Mouse (Mus musculus) sigmoid colon, adult 10 weeks (tissue): Measurements from ENCODE around the gene Oip5. TPM values are rescaled to one million over a fixed set of nuclear protein-coding genes. Genes with fewer than 3 reads are reported as not detected.

ENCODE experiments used
- polyA plus RNA-seq: library from polyadenylated mRNA; stranded (reverse); fragments of 350-450 nt; fragmentation: Illumina TruSeq; extraction: RNeasy Lipid Tissue Mini Kit (QIAGEN cat#74804); gene quantifications from one replicate; pipeline ENCODE4 v1.2.3, GENCODE M21; 2014; ENCODE audit warnings: low read depth, low replicate concordance

Oip5 gene
- 9.4 TPM for polyA plus RNA-seq

DNA sequence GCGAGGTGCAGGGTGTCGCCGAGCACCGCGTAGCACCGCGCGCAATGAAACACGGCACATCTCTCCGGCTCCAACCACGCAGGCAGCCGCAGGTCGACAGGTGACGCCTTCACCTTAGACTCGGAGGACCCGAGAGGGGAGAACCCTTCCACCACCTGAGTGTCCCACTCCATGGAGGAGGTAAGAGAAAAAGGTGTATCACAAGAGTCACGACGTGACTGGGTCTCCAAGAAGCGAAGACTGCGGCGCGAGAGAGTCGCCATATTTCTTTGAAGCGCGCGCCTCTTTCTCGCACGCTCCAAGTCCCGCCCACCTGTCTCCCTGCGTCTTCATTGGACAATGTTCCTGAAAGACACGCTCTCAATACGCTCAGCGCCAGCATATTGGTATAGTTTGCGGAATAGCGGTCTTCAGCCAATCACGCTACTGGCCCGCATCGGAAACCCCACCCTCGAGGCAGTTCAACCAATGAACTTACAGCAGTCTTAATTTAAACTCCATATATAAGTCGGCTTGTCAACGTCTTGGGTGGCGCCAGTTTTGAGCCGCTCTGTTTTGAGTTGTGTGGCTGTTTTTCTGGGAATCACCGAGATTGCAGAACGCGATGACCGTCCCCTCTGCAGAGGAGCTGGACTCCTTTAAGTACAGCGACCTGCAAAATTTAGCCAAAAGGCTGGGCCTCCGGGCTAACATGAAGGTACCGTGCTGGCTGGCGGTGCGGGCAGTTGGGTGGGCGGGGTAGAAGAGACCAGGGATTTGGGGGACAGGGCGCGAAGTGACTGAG lies at the start of gene Oip5, which contains the start of gene Nusap1:
Gene Oip5, minus strand, starts transcription at position 271 of the 784 bp plus-strand sequence.
Gene Nusap1, plus strand, starts transcription at position 100 of the 784 bp plus-strand sequence.

DNA sequence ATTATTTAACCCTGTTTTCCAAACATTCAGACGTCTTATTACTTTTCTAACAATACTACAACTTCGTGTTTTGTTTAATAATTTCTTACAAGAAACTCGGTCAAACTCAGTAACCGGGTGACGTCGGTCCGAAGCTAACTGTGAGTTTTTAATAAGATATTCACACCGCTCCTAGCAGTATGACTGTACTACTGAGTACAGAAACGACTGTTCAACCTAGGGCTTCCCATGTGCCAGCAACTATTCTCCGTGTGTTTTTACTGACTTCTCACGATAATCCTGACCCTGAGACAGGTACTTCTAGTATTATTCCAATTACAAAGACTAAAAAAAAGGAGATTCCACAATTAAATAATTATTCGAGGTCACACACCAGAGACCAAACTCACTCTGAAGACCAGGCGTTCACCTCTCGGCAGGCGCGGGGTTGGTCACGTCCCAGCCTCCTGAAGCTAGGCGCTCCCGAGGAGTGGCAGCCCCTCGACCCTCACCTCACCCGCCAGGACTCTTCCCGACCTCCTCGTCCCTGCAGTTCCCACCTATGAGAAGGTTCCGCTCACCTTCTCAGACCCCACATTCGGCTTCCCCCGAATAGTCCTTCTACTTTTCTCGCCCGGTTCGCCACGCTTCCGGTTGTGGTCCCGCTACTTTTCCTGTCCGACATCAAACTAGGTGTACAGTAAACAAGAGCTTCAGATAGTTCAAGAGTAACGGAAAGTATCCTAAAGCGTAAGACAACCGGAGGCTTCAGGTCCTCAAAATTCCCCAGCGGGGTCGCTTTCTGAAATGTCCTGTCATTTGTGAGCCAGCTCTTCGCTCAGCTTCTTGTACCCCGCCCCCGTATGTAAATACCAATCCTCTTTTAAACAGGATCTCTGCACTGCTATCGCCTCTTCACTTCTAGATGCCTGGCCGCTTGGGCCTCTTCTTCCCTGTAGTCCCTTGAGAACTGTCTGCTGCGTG lies 44.2 kb upstream of the Oip5 start, which contains the start of gene Ndufaf1:
Gene Ndufaf1, minus strand, starts transcription at position 608 of the 963 bp plus-strand sequence.

Other genes with a start within 250 kb of the Oip5 start
- 26.8 TPM for gene Ino80, start 140.8 kb downstream of the Oip5 start, polyA plus RNA-seq
- gene Exd1, start 70.8 kb downstream of the Oip5 start, polyA plus RNA-seq, result 0.91 TPM
- gene Chp1, start 70.8 kb downstream of the Oip5 start, polyA plus RNA-seq, result 644 TPM
- gene Nusap1, start 171 bp downstream of the Oip5 start, polyA plus RNA-seq, result 26.7 TPM
- gene Ndufaf1, start 44.4 kb upstream of the Oip5 start, polyA plus RNA-seq, result 53.8 TPM
- gene Rtf1, start 56.6 kb upstream of the Oip5 start, polyA plus RNA-seq, result 31.3 TPM
- 0.22 TPM for gene Itpka, start 123.9 kb upstream of the Oip5 start, polyA plus RNA-seq
- gene Ltk, start 142.0 kb upstream of the Oip5 start, polyA plus RNA-seq, result not detected
- 1.3 TPM for gene Rpap1, start 169.1 kb upstream of the Oip5 start, polyA plus RNA-seq
- 0.66 TPM for gene Tyro3, start 179.3 kb upstream of the Oip5 start, polyA plus RNA-seq